Mouse (Mus musculus) erythroblast, adult 5-6 weeks (primary cell): ENCODE results near the gene Zswim4. TPM values are rescaled to one million over a fixed set of nuclear protein-coding genes. Genes with fewer than 3 reads are reported as not detected.

Experiments used
- ATAC-seq: replicated peaks from 2 replicates; pipeline ENCODE4 v1.8.0; 2016; ENCODE audit warnings: moderate number of reproducible peaks, mild to moderate bottlenecking, moderate TSS enrichment, inconsistent platforms; ENCODE audit not compliant: poor library complexity, low FRiP score, severe bottlenecking
- total RNA-seq, 2 experiments: library from RNA; stranded (forward) in 1 of 2; stranded (reverse) in 1 of 2; fragments of 150-400 nt in 1 of 2; fragments of 200-764, 138-1000 nt in 1 of 2; gene quantifications; 2 replicates each; pipeline versions ENCODE4 v1.2.3 to v1.2.4; 2015 to 2017; ENCODE audit warnings: low replicate concordance in 2 of 2

The Zswim4 gene
- total RNA-seq, 2 experiments from 2014 or later, result 3.5 to 6.3 TPM

DNA sequence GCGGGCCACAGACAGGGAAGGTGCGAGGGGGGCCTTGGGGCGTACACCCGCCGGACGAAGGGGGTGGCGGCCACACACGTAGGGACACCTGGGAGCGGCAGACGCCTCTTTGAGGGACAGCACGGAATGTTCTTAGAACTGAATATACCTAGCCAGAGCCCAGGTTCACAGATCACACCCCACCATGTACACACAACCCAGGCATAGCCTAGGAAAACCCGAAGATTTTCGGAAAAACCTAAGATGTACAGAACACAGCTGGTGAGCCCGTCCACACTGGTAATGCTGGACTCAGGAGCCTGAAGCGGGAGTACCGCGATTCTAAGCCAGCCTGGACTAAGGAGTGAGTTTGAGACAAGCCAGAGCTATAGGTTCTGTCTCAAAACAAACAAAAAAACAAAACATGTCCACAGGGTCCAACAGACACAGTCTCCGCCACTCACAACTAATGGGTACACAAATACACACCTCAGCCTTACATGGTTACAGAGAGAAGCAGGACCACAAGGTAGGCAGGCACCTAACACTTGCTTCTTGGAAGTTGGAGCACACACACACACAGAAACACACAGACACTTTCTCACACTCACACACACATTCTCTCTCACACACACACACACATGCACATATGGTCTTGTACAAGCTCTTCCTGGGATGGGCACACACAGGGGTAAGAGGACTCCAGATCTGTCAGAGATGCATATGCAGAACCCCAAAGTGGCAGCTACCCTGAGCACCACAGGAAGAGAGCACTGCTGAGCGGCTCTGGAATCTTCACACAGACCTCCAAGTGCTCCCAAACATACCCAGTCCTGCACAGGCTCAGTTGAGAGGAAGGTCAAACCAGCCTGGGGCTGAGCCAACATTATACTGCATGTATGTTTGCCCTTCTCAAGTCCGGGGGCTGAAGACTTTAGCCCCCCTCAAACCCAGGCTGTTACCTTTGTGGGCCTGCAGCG lies 52.5 kb downstream of the Zswim4 start:
- ATAC-seq, result no peak

DNA sequence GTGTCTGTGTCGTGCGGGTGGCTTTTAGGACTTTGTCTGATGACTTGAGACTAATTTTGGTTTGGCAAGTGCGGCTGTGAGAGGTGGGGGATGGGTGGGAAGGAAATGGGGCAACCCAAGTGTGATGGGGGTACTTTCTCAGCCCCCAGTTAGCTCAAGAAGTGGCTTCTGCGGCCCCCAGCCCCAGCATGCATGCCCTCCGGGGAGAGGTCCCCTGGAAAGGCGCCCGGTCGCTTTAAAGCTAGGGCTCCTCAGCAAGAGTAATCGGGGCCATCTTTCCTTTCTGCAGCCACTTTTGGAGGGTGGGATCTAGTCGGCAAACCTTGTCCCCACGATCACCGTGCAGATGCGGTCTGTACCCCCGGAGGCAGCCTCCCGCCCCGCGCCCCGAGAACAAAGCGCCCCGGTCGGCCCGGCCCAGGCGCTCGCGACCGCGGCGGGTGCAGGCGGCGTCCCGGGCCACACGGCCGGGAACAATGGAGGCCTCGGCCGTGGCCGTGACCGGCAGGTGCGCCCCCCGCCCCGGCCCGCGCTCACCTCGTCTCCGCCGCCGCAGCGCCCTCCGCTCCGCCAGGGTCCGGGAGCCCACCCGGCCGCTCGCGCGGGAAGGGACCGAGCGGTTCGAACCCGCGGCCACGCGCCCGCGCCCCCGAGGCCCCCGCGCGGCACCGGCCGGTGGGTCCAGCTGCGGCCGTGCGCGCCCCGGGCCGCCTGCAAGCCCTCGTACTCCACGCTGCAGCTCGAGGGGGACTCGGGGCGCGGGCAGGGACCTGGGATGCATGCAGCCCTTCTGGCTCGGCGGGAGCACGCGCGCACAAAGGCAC lies 53.4 kb downstream of the Zswim4 start:
- ATAC-seq, result no peak

DNA sequence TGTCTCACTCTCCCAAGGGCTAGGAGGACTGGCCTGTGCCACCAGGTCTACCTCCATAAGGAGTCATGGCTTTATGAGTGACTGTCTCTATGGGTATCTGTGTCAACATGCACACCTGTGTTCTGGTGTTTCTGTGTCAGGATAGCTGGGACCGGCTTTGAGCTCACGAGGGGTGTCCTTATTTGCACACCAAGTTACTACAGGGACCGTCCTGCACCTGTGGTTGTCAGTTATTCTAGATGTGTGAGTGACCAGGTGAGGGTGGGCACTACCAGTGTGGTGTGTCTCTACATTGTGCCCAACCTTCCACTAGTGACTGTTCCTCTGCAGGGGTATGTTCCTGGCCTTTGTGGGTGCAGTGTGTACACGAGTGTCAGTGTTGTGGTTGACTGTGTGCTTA lies 54.0 kb downstream of the Zswim4 start:
- no peak for ATAC-seq

DNA sequence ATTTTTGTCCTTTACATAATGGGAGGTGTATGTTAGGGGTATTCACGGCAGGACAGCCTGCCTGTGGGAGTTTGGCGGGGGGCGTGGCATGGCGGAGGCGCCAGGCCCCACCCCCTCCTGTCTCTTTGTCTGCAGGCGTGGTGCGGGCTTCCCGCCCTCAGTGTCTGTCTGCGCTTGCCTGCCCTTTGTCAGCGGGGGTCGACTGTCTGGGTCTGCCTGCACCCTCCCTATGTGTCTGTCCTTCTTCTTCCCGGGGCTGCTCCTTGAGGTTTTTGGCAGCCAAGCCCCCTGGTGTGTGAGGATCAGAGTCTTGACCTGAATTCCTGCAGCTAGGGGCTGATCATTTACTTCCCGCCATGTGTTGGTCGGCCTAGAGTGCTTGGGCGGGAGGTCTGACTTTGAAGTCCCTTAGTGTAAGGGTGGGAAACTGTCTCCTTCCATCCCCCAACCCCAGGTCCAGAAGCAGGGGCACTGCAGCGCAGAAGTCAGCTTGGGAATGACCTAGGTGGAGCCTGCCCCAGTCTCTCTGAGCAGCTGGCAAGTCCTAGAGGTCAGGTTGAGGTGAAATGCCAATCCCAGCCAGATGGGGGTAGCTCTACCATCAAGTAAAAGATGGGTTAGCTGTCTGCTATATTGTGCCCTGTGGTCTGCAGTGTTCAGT lies 56.2 kb downstream of the Zswim4 start:
- ATAC-seq, result no peak

DNA sequence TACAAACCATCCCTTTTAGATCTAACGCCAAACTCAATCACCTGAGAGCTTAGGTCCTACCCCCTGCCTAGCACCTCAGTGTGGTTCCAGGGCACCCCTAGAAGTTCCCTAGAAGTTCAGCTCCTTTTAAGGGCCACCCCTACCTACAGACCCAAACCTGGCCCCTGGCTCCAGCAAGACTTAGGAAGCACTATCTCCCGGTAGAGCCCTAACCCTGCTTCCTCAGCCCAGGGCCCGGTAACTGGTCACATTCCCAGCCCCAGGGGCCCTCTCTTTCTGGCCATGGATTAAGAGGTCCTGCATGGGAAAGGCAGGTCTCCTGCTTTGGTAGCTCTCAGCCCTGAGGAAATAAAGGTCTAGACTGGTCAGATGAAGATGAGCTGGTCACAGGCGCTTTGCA lies 56.9 kb downstream of the Zswim4 start:
- ATAC-seq, result no peak

DNA sequence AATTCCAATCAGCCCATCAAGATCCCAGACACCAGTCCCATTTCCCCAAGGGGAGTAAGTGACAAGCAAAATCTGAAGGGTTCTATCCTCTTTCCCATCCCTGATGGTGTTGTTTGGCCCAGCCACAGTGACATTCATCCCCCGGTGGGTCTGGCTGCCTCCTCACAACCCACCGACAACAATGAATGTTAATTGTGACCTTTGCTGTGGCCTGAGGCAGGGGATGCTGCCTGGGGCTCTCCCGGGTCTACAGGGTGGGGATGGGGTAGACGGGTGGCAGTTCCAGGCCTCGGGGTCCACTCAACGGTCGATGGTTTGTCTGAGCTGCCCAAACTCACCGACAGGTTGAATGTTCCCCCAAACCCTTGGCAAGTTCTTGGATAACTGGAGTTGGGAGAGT lies 58.3 kb downstream of the Zswim4 start:
- ATAC-seq, result no peak

DNA sequence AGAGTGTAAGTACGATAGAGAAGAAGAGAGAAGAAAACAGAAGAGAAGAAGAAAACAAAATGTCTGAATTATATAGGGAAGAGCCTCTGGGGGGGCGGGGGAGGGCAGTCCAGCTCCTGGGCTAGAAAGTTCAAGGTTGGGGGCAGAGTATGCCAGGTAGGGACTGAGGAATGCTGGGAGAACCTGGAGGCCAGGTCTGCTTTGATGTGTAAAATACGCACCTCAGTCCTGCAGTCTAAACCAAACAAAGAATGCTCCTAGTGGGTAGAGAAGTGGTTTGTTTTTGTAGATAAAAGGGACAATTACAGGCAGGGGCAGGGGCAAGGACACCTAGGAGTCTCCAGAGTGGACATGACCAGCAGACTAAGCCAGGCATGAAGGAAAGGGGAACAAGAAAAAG lies 59.5 kb downstream of the Zswim4 start:
- ATAC-seq, result no peak

DNA sequence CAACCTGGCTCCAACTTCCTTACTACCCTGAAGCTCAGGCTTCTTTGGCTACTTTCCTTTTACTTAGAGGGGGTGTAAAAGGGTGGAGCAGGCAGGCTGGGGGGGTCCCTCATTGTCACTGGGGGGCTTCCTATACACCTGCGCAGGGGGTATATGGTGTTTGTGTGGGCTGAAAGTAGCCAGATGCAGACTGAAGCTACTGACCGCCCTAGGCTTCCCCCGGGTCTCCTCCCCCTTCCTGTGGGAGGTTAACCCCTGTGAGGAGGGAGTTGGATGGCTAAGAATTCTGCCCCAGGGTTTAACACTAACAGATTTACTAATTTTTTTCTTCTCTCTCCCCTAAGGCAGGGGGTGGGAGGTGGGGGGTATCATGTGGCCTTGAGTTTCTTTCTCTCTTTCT lies 60.3 kb downstream of the Zswim4 start:
- no peak for ATAC-seq

DNA sequence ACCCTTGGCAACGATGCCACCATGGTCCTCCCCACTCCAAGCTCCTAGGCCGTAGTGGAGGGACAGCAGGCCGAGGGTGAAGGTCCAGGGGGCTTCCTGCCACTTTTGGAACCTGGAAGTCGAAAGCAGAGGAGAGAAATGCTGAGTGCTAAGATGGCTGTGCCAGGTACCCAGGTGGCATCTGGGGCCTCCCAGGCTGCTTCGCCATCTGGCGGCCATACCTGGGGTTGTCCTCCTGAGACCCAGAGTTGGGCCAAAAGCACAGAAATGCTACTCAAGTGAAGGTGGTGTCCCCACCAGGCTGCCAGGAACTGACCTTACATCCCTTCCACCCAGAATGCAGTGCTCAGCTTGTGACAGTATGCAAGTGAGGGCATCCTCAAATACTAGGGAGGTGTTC lies 63.0 kb downstream of the Zswim4 start:
- no peak for ATAC-seq

DNA sequence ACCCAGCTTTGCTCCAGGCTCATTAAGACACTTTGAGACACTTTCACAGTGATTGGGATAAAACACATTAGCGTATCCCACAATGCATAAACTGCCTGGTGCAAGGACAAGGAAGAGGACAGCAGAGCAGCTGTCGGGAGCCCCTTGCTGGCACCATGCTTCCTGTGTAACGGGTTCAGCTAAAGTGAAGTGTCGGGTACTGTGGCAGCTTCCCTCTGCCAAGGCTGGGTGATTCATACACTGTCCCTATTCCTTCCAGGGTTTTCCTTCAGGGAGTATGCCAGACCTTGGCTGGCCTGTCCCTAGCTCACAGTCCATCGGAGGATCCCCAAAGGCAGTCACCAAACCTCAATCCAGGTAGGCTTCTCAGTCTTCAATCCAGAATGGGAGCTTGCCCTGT lies 66.8 kb downstream of the Zswim4 start:
- ATAC-seq, result no peak

DNA sequence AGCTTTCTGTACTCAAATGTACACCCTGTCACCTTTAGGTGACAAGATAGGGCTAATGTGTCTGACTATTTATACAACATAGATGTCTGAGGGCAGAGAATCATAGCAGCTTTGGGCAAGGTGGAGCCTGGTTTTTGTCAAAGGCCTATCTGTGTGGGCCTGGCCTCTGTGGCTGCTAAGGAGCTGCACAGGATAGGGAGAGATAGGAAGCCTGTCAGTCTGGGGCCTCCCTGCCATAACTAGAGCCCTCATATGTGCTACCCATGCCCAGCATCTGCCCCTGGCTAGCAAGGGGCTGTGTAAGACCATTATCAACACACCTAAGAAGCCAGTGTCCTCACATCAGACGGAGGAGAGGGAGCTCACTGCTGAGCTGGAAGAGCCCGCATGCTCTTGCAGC lies 69.2 kb downstream of the Zswim4 start:
- ATAC-seq, result no peak

Other genes starting within 250 kb of the Zswim4 start
- 14.8 and 33.2 TPM in 2 replicates for gene Samd1, start 239.4 kb downstream of the Zswim4 start, total RNA-seq (2015; ENCODE audit: low replicate concordance)
- 32.5 and 36.0 TPM in 2 replicates for gene Samd1, start 239.4 kb downstream of the Zswim4 start, total RNA-seq (2017; ENCODE audit: low replicate concordance)
- gene 1700067K01Rik, start 235.6 kb downstream of the Zswim4 start, total RNA-seq (2015; ENCODE audit: low replicate concordance), result 1.3 TPM in 1 of 2 replicates, not detected in the other
- gene 1700067K01Rik, start 235.6 kb downstream of the Zswim4 start, total RNA-seq (2017; ENCODE audit: low replicate concordance), result 0.51 and 2.6 TPM in 2 replicates
- not detected in 2 replicates for gene 2210011C24Rik, start 224.9 kb downstream of the Zswim4 start, total RNA-seq (2015; ENCODE audit: low replicate concordance)
- not detected in 2 replicates for gene 2210011C24Rik, start 224.9 kb downstream of the Zswim4 start, total RNA-seq (2017; ENCODE audit: low replicate concordance)
- gene Palm3, start 215.6 kb downstream of the Zswim4 start, total RNA-seq (2015; ENCODE audit: low replicate concordance), result not detected in 2 replicates
- gene Palm3, start 215.6 kb downstream of the Zswim4 start, total RNA-seq (2017; ENCODE audit: low replicate concordance), result not detected in 2 replicates
- gene Il27ra, start 194.5 kb downstream of the Zswim4 start, total RNA-seq (2015; ENCODE audit: low replicate concordance), result 0.63 and 0.96 TPM in 2 replicates
- gene Il27ra, start 194.5 kb downstream of the Zswim4 start, total RNA-seq (2017; ENCODE audit: low replicate concordance), result 0.17 TPM in 1 of 2 replicates, not detected in the other
- not detected in 2 replicates for gene Rln3, start 192.1 kb downstream of the Zswim4 start, total RNA-seq (2015; ENCODE audit: low replicate concordance)
- not detected in 2 replicates for gene Rln3, start 192.1 kb downstream of the Zswim4 start, total RNA-seq (2017; ENCODE audit: low replicate concordance)
- gene Gm10643, start 171.9 kb downstream of the Zswim4 start, total RNA-seq (2015; ENCODE audit: low replicate concordance), result not detected in 2 replicates
- not detected in 2 replicates for gene Gm10643, start 171.9 kb downstream of the Zswim4 start, total RNA-seq (2017; ENCODE audit: low replicate concordance)
- gene Rfx1, start 170.2 kb downstream of the Zswim4 start, total RNA-seq (2015; ENCODE audit: low replicate concordance), result 2.1 and 3.1 TPM in 2 replicates
- gene Rfx1, start 170.2 kb downstream of the Zswim4 start, total RNA-seq (2017; ENCODE audit: low replicate concordance), result 1.4 and 3.5 TPM in 2 replicates
- 0.19 and 4.0 TPM in 2 replicates for gene Dcaf15, start 132.3 kb downstream of the Zswim4 start, total RNA-seq (2015; ENCODE audit: low replicate concordance)
- gene Dcaf15, start 132.3 kb downstream of the Zswim4 start, total RNA-seq (2017; ENCODE audit: low replicate concordance), result 1.9 and 2.9 TPM in 2 replicates
- gene Podnl1, start 111.1 kb downstream of the Zswim4 start, total RNA-seq (2015; ENCODE audit: low replicate concordance), result not detected in 2 replicates
- gene Podnl1, start 111.1 kb downstream of the Zswim4 start, total RNA-seq (2017; ENCODE audit: low replicate concordance), result not detected in 2 replicates
- 4.2 and 7.3 TPM in 2 replicates for gene Cc2d1a, start 89.1 kb downstream of the Zswim4 start, total RNA-seq (2015; ENCODE audit: low replicate concordance)
- gene Cc2d1a, start 89.1 kb downstream of the Zswim4 start, total RNA-seq (2017; ENCODE audit: low replicate concordance), result 0.60 and 2.5 TPM in 2 replicates
- gene 4930432K21Rik, start 89.0 kb downstream of the Zswim4 start, total RNA-seq (2015; ENCODE audit: low replicate concordance), result not detected in 2 replicates
- 0.43 TPM in 1 of 2 replicates, not detected in the other for gene 4930432K21Rik, start 89.0 kb downstream of the Zswim4 start, total RNA-seq (2017; ENCODE audit: low replicate concordance)
- not detected in 2 replicates for gene Nanos3, start 51.8 kb downstream of the Zswim4 start, total RNA-seq (2015; ENCODE audit: low replicate concordance)
- not detected in 2 replicates for gene Nanos3, start 51.8 kb downstream of the Zswim4 start, total RNA-seq (2017; ENCODE audit: low replicate concordance)
- gene D8Ertd738e, start 12.7 kb upstream of the Zswim4 start, total RNA-seq (2015; ENCODE audit: low replicate concordance), result 53.7 and 79.2 TPM in 2 replicates
- gene D8Ertd738e, start 12.7 kb upstream of the Zswim4 start, total RNA-seq (2017; ENCODE audit: low replicate concordance), result 25.5 and 34.4 TPM in 2 replicates
- gene Mri1, start 20.3 kb upstream of the Zswim4 start, total RNA-seq (2015; ENCODE audit: low replicate concordance), result 2.3 and 2.5 TPM in 2 replicates
- 1.8 and 4.7 TPM in 2 replicates for gene Mri1, start 20.3 kb upstream of the Zswim4 start, total RNA-seq (2017; ENCODE audit: low replicate concordance)
- gene Ccdc130, start 33.3 kb upstream of the Zswim4 start, total RNA-seq (2015; ENCODE audit: low replicate concordance), result 4.0 and 22.1 TPM in 2 replicates
- 3.3 and 3.5 TPM in 2 replicates for gene Ccdc130, start 33.3 kb upstream of the Zswim4 start, total RNA-seq (2017; ENCODE audit: low replicate concordance)
- not detected in 2 replicates for gene Cacna1a, start 151.4 kb upstream of the Zswim4 start, total RNA-seq (2015; ENCODE audit: low replicate concordance)
- 0.28 TPM in 1 of 2 replicates, not detected in the other for gene Cacna1a, start 151.4 kb upstream of the Zswim4 start, total RNA-seq (2017; ENCODE audit: low replicate concordance)